Mouse (Mus musculus): ENCODE measurements around the gene Wdpcp.

DNA sequence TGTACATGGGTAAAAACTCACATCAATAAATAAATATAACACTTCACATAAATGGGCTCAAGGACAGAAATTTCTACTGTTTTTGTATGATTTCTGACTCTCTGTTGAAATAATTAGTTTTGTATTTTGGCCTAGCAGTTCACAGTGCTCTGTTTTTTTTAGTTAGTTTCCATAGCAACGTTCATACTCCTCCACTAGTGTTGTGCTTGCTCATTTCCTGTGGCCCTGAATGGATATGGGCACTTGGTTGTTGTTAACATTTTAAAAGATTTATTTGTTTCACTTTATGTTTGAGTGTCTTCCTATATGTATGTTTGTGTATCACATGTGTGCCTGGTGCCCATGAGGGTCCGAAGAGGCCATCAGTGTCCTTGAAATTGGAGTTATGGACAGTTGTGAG lies 23.0 kb upstream of the Wdpcp start:
- TF ChIP-seq POLR2A (IDR thresholded peaks at IDR 0.05; ENCODE audit: borderline replicate concordance, extremely low read depth, insufficient read depth, insufficient read length, poor library complexity, severe bottlenecking) (no peak), CTCF (IDR thresholded peaks at IDR 0.05; ENCODE audit: borderline replicate concordance, extremely low read depth, insufficient read depth, insufficient read length) (no peak)
